Mouse (Mus musculus) kidney, adult 10 weeks (tissue): Measurements from ENCODE around the gene Rftn2. TPM values are rescaled to one million over a fixed set of nuclear protein-coding genes. Genes with fewer than 3 reads are reported as not detected.

ENCODE experiments used
- polyA plus RNA-seq: library from polyadenylated mRNA; stranded (reverse); fragments of 350-450 nt; fragmentation: Illumina TruSeq; extraction: RNeasy Lipid Tissue Mini Kit (QIAGEN cat#74804); gene quantifications from one replicate; pipeline ENCODE4 v1.2.3, GENCODE M21; 2014; ENCODE audit warnings: low read depth, low replicate concordance

The Rftn2 gene
- 2.5 TPM for polyA plus RNA-seq

GRCm38 (mm10) chr1:55226011-55226857 lies at the start of gene Rftn2:
Rftn2 (minus strand) TSS chr1:55226782.

GRCm38 (mm10) chr1:55236890-55237642 lies 10.5 kb upstream of the Rftn2 start, which contains the start of gene Mars2:
Mars2 (plus strand) TSS chr1:55237177.

GRCm38 (mm10) chr1:55130943-55131401 lies 95.6 kb downstream of the Rftn2 start, which contains the start of gene Mob4:
Mob4 (plus strand) TSS chr1:55131231.

Other genes with a start within 250 kb of the Rftn2 start
- gene Sf3b1, start 199.3 kb downstream of the Rftn2 start, polyA plus RNA-seq: 206 TPM
- 146 TPM for gene Coq10b, start 174.0 kb downstream of the Rftn2 start, polyA plus RNA-seq
- gene Hspe1, start 138.7 kb downstream of the Rftn2 start, polyA plus RNA-seq: 690 TPM
- 1,170 TPM for gene Hspd1, start 138.5 kb downstream of the Rftn2 start, polyA plus RNA-seq
- 179 TPM for gene Mob4, start 95.6 kb downstream of the Rftn2 start, polyA plus RNA-seq
- 6.4 TPM for gene Mars2, start 10.4 kb upstream of the Rftn2 start, polyA plus RNA-seq
- 0.40 TPM for gene Boll, start 136.7 kb upstream of the Rftn2 start, polyA plus RNA-seq
- 19.2 TPM for gene Plcl1, start 179.1 kb upstream of the Rftn2 start, polyA plus RNA-seq